Mouse (Mus musculus): ENCODE results near the gene Eif1ad.

DNA sequence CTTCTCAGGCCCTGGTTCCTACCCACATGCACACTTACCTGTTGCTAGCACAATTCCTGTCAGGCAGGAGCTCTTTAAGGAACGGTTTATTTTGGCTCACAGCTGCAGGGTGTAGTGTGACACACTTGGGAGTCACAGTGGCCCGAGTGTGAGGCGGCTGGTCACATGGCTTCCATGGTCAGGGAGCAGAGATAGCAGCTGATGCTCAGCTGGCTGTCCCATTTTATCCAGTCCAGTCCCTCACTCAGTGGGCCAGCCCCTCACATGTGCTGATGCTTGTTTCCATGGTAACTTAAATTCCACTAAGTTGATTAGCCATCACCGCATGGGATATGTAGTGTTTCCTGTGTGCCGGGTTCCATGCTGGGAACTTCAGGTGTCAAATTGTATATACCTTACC is 45.4 kb downstream of the Eif1ad start:
- TF ChIP-seq POLR2A (IDR thresholded peaks at IDR 0.05; ENCODE audit: borderline replicate concordance, low read depth, low read length): no peak
- no peak for TF ChIP-seq CTCF (IDR thresholded peaks at IDR 0.05; ENCODE audit: low read depth, low read length)
